Comparison of ENCODE assay signal across 9 mouse cellular contexts in the genomic region with DNA sequence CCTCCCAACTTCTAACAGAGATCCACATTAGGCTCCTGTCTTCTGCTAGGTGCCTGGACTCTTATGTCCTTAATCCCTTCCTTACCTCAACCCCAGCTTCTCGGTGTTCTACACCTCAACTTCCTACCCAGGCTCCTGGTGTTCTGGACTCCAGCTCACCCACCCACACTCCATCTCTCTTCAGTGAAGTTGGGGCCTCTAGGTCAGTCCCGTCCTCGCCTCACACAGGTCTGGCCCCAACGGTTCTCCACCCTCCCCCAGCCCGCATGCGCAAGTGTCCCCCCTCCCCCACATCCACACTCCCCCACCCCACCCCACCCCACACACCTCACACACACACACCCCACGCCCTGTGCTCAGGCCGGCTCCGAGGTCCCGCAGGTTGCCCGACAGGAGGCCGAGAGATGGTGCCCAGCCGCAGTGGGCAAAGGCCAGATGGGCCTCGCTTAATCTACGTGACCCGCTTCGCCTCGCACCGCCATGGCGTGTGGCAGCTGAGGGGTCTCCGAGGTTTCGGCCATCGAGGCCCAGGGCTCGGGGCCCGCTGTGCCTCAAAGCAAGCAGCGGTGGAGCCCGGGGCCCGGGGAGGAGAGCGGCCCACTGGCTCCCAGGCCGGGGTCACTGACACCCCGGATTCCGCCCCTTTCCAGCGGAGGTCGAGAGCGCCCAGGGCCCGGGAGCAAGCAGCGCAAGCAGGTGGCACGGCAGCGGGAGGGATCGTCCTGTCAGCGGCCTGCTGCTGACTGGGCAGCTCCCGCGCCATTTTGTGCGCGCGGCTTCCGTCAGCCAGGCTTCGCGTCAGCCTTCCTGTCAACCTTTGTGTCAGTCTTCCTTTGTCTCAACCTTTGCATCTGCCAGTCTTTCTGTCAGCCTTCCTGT. TPM values are rescaled to one million over a fixed set of nuclear protein-coding genes. Genes with fewer than 3 reads are reported as not detected.
DNase-seq lines count a peak whose midpoint lies in the region; ATAC-seq lines count a peak whose summit lies in the region.
"Had no signal": no experiment of that assay in that cellular context is flagged by ENCODE, and none has a peak within 500 bp of the region (broad histone marks: within the 10 kb centered on the region; RNA-seq: fewer than 3 reads in every experiment).

A gene (plus strand): TSS at position 337 of the 879 bp plus-strand sequence.

- ATAC-seq in forebrain, embryonic 14.5 days: peak; percentile 66
- peak; percentile 52; the same call in 1 of the 2 replicates for ATAC-seq in limb, embryonic 12.5 days (ENCODE audit: insufficient number of reproducible peaks, insufficient read depth, low FRiP score, low TSS enrichment, low read depth)
- 0 out of 2 replicates have a peak, but pooled peaks have one; percentile 14 for ATAC-seq in stomach, embryonic 14.5 days (ENCODE audit: insufficient number of reproducible peaks, insufficient read depth, low FRiP score, low read depth)

- no peaks in the 10 kb centered on the region for H3K4me1 ChIP-seq in forebrain, embryonic 14.5 days (ENCODE audit: control insufficient read depth, insufficient read depth, low read length)
- H3K4me1 ChIP-seq in limb, embryonic 12.5 days (replicated peaks): 0 out of 2 replicates have a peak, but pooled peaks cover 4% of the 10 kb centered on the region
- H3K4me1 ChIP-seq in stomach, embryonic 14.5 days (ENCODE audit: control insufficient read depth, insufficient read depth, low read length): no peaks in the 10 kb centered on the region

- H3K4me3 ChIP-seq in forebrain, embryonic 14.5 days (ENCODE audit: low read depth, low read length): peak within 1 kb of the TSS; percentile 19
- peak within 1 kb of the TSS; percentile 34 for H3K4me3 ChIP-seq in limb, embryonic 12.5 days (replicated peaks)
- H3K4me3 ChIP-seq in stomach, embryonic 14.5 days (ENCODE audit: low read depth, low read length): peak within 1 kb of the TSS; percentile 28; the same call in 1 of the 2 replicates

- H3K36me3 ChIP-seq in forebrain, embryonic 14.5 days (ENCODE audit: control insufficient read depth, insufficient read depth, low read length): no peaks in the 10 kb centered on the region
- no peaks in the 10 kb centered on the region for H3K36me3 ChIP-seq in limb, embryonic 12.5 days
- H3K36me3 ChIP-seq in stomach, embryonic 14.5 days (ENCODE audit: control insufficient read depth, insufficient read depth, low read length): no peaks in the 10 kb centered on the region

- H3K27me3 ChIP-seq in forebrain, embryonic 14.5 days (replicated peaks; ENCODE audit: control insufficient read depth, insufficient read depth, low read length): no peaks in the 10 kb centered on the region
- 0 out of 2 replicates have a peak, but pooled peaks cover 4% of the 10 kb centered on the region for H3K27me3 ChIP-seq in limb, embryonic 12.5 days
- no peaks in the 10 kb centered on the region for H3K27me3 ChIP-seq in stomach, embryonic 14.5 days (ENCODE audit: control insufficient read depth, insufficient read depth, low read length)

- no peaks in the 10 kb centered on the region for H3K9me3 ChIP-seq in forebrain, embryonic 14.5 days (replicated peaks; ENCODE audit: control insufficient read depth, low read length)
- H3K9me3 ChIP-seq in limb, embryonic 12.5 days: no peaks in the 10 kb centered on the region
- no peaks in the 10 kb centered on the region for H3K9me3 ChIP-seq in stomach, embryonic 14.5 days (ENCODE audit: control insufficient read depth, low read depth, low read length)

- H3K9ac ChIP-seq in forebrain, embryonic 14.5 days (ENCODE audit: low read length): peak within 1 kb of the TSS; percentile 51
- peak within 1 kb of the TSS; percentile 65 for H3K9ac ChIP-seq in limb, embryonic 12.5 days (replicated peaks)
- H3K9ac ChIP-seq in stomach, embryonic 14.5 days (replicated peaks; ENCODE audit: low read depth, low read length): no peak within 1 kb of the TSS; the same call in 1 of the 2 replicates

- DNase-seq in cerebellum, adult 11-12 months: peak; percentile 23
- DNase-seq in cerebellum, adult 9-10 months: no peak
- DNase-seq in ES-CJ7 (ENCODE audit: low read depth, low spot score): peak; percentile 39
- DNase-seq in forebrain, embryonic 14.5 days (ENCODE audit: low spot score): peak; percentile 51
- no peak for DNase-seq in spleen, postnatal 14 days (ENCODE audit: low spot score in 2 of 2)
- DNase-seq in left cerebral cortex, adult 8-10 months (ENCODE audit: low spot score in 2 of 2): no peak

- 58% methylated on average over 49 of the region's 49 CpGs for WGBS in forebrain, embryonic 14.5 days
- WGBS in limb, embryonic 12.5 days: 42% methylated on average over 49 of the region's 49 CpGs
- 38% methylated on average over 45 of the region's 49 CpGs for WGBS in stomach, embryonic 14.5 days

- no peak within 1 kb of the TSS for H3K27ac ChIP-seq in forebrain, embryonic 14.5 days (ENCODE audit: low read depth, low read length)
- no peak within 1 kb of the TSS for H3K27ac ChIP-seq in limb, embryonic 12.5 days
- no peak within 1 kb of the TSS for H3K27ac ChIP-seq in stomach, embryonic 14.5 days (ENCODE audit: low read length)

- peak within 1 kb of the TSS; percentile 42 for H3K4me2 ChIP-seq in forebrain, embryonic 14.5 days (ENCODE audit: low read length)
- peak within 1 kb of the TSS; percentile 58 for H3K4me2 ChIP-seq in limb, embryonic 12.5 days
- peak within 1 kb of the TSS; percentile 43 for H3K4me2 ChIP-seq in stomach, embryonic 14.5 days (replicated peaks; ENCODE audit: low read depth, low read length)

RNA-seq across cellular contexts. Expression of the gene that starts here (rescaled TPM):
- 0.14 and 0.25 TPM in 2 replicates for polyA plus RNA-seq in forebrain, embryonic 14.5 days (2014; fragmentation: Nextera tagmentation; extraction: Ambion mirVana)
- 0.14 TPM in 1 of 2 replicates, not detected in the other for polyA plus RNA-seq in limb, embryonic 12.5 days (2016; fragmentation: Nextera tagmentation; extraction: Ambion mirVana)
- polyA plus RNA-seq in stomach, embryonic 14.5 days (2014; fragmentation: Nextera tagmentation; extraction: Ambion mirVana): 0.12 and 0.17 TPM in 2 replicates
- not detected for total RNA-seq in left cerebral cortex, adult 8-10 months (2022)
- total RNA-seq: neutrophil, adult 5-6 weeks had no signal

Comparison
In these comparisons a context has a peak if more than half of its experiments do, and no peak if none do; other contexts are left out.
1. DNase-seq: peak in cerebellum, adult 11-12 months (single experiment) and ES-CJ7 (single experiment); none in cerebellum, adult 9-10 months (single experiment), spleen, postnatal 14 days (0 of 2) and left cerebral cortex, adult 8-10 months (0 of 2).
2. Peak in DNase-seq, ATAC-seq, H3K4me3 ChIP-seq, H3K9ac ChIP-seq and H3K4me2 ChIP-seq in forebrain, embryonic 14.5 days; RNA of the gene not detected or under 1 TPM.
3. Peak in ATAC-seq, H3K4me3 ChIP-seq, H3K9ac ChIP-seq and H3K4me2 ChIP-seq in limb, embryonic 12.5 days; RNA of the gene not detected or under 1 TPM.
4. Peak in ATAC-seq, H3K4me3 ChIP-seq and H3K4me2 ChIP-seq in stomach, embryonic 14.5 days; RNA of the gene not detected or under 1 TPM.
5. ATAC-seq: peak in every context shown above with its lines; median percentile 66 in forebrain, embryonic 14.5 days; 52 in limb, embryonic 12.5 days; 14 in stomach, embryonic 14.5 days.
6. Peak in every context shown above with its lines, with median percentiles within 50 percentile points of each other: H3K4me2 ChIP-seq and H3K4me3 ChIP-seq.